ENCODE assay signal across 10 mouse cellular contexts in the genomic region with DNA sequence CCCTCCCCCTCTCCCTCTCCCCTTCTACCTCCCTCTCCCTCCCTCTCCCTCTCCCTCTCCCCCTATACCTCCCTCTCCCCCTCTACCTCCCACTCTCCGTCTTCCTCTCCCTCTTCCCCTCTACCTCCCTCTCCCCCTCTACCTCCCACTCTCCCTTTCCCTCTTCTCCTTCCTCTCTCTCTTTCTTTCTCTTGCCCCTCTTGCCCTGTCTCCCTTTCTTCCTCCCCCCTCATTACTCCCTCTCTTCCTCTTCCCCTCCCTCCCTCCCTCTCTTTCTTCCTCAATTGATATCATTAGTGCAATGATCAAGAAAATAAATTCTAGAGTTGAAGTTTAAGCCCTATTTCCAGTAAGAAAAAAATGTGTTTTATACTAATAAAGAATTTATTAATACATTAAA.
DNase-seq lines count a peak whose midpoint lies in the region; ATAC-seq and TF ChIP-seq lines count a peak whose summit lies in the region.
"Had no signal": no experiment of that assay in that cellular context is flagged by ENCODE, and none has a peak within 500 bp of the region (broad histone marks: within the 10 kb centered on the region; RNA-seq: fewer than 3 reads in every experiment).

No protein-coding gene starts in this region.

- H3K4me2 ChIP-seq in heart, embryonic 13.5 days, result peak overlapping the region; percentile 56
- H3K4me2 ChIP-seq in liver, embryonic 12.5 days, result 0 out of 2 replicates have a peak overlapping the region, but pooled peaks have one; percentile 28
- H3K4me2 ChIP-seq in liver, postnatal 0 days (ENCODE audit: low read depth, low read length), result peak overlapping the region; percentile 62
- H3K4me2 ChIP-seq: limb, embryonic 12.5 days had no signal

- no peaks in the 10 kb centered on the region for H3K9me3 ChIP-seq in heart, embryonic 13.5 days
- no peaks in the 10 kb centered on the region for H3K9me3 ChIP-seq in liver, embryonic 12.5 days (replicated peaks)
- no peaks in the 10 kb centered on the region for H3K9me3 ChIP-seq in liver, postnatal 0 days (ENCODE audit: low read length)
- H3K9me3 ChIP-seq in embryonic facial prominence, embryonic 10.5 days, result no peaks in the 10 kb centered on the region
- H3K9me3 ChIP-seq: limb, embryonic 12.5 days had no signal

- TF ChIP-seq EP300 in liver, postnatal 0 days (IDR thresholded peaks at IDR 0.05; ENCODE audit: low read depth), result no peak

- H3K36me3 ChIP-seq in heart, embryonic 13.5 days, result no peaks in the 10 kb centered on the region
- H3K36me3 ChIP-seq in liver, embryonic 12.5 days, result no peaks in the 10 kb centered on the region
- no peaks in the 10 kb centered on the region for H3K36me3 ChIP-seq in liver, postnatal 0 days (replicated peaks; ENCODE audit: insufficient read depth, low read length)
- H3K36me3 ChIP-seq in embryonic facial prominence, embryonic 10.5 days (replicated peaks), result no peaks in the 10 kb centered on the region
- H3K36me3 ChIP-seq: limb, embryonic 12.5 days had no signal

- no CpG with 5 or more reads among the region's 1 CpGs for WGBS in heart, embryonic 13.5 days
- no CpG with 5 or more reads among the region's 1 CpGs for WGBS in liver, embryonic 12.5 days (ENCODE audit: insufficient replicate concordance)
- WGBS in liver, postnatal 0 days (ENCODE audit: insufficient replicate concordance), result 57% methylated on average over 1 of the region's 1 CpGs
- no CpG with 5 or more reads among the region's 1 CpGs for WGBS in embryonic facial prominence, embryonic 10.5 days

- H3K27ac ChIP-seq in heart, embryonic 13.5 days (replicated peaks), result no peak overlapping the region
- no peak overlapping the region for H3K27ac ChIP-seq in liver, embryonic 12.5 days
- H3K27ac ChIP-seq in bone marrow macrophage, adult 2 months (ENCODE audit: insufficient read depth, low read depth, low read length), result peak overlapping the region; percentile 75
- no peak overlapping the region for H3K27ac ChIP-seq in liver, postnatal 0 days (ENCODE audit: low read depth)
- no peak overlapping the region for H3K27ac ChIP-seq in embryonic facial prominence, embryonic 10.5 days (replicated peaks)
- H3K27ac ChIP-seq: limb, embryonic 12.5 days had no signal

- TF ChIP-seq POLR2A in bone marrow macrophage, adult 2 months (IDR thresholded peaks at IDR 0.05; ENCODE audit: borderline replicate concordance, low read depth, low read length), result no peak

- H3K4me1 ChIP-seq in heart, embryonic 13.5 days, result no peaks in the 10 kb centered on the region
- H3K4me1 ChIP-seq in liver, embryonic 12.5 days, result no peaks in the 10 kb centered on the region
- peaks cover 10% of the 10 kb centered on the region for H3K4me1 ChIP-seq in bone marrow macrophage, adult 2 months (ENCODE audit: control insufficient read depth, insufficient read depth, low read length)
- H3K4me1 ChIP-seq in liver, postnatal 0 days (ENCODE audit: insufficient read depth), result no peaks in the 10 kb centered on the region
- H3K4me1 ChIP-seq in embryonic facial prominence, embryonic 10.5 days, result no peaks in the 10 kb centered on the region
- H3K4me1 ChIP-seq: limb, embryonic 12.5 days had no signal

- intact Hi-C loops in heart, postnatal 14 days (cut with DNase I), result no loop called here

- H3K27me3 ChIP-seq in heart, embryonic 13.5 days (replicated peaks), result no peaks in the 10 kb centered on the region
- H3K27me3 ChIP-seq in liver, embryonic 12.5 days (replicated peaks), result no peaks in the 10 kb centered on the region
- no peaks in the 10 kb centered on the region for H3K27me3 ChIP-seq in liver, postnatal 0 days (ENCODE audit: insufficient read depth, low read length)
- no peaks in the 10 kb centered on the region for H3K27me3 ChIP-seq in embryonic facial prominence, embryonic 10.5 days (replicated peaks; ENCODE audit: low read depth, poor library complexity, severe bottlenecking)
- H3K27me3 ChIP-seq: limb, embryonic 12.5 days had no signal

- ATAC-seq in heart, embryonic 13.5 days (ENCODE audit: extremely low read depth, insufficient number of reproducible peaks, low FRiP score, low TSS enrichment), result no peak
- ATAC-seq in liver, embryonic 12.5 days, result no peak
- no peak for ATAC-seq in liver, postnatal 0 days
- ATAC-seq: hindbrain, embryonic 16.5 days had no signal

- no peak for DNase-seq in heart, postnatal 14 days
- DNase-seq in liver, result no peak
- DNase-seq in liver, postnatal 0 days, result no peak
- no peak for DNase-seq in embryonic facial prominence, embryonic 10.5 days (ENCODE audit: low spot score)
- no peak for DNase-seq in ovary, postnatal 36 days (ENCODE audit: low spot score)

- no peak overlapping the region for H3K9ac ChIP-seq in heart, embryonic 13.5 days
- no peak overlapping the region for H3K9ac ChIP-seq in liver, embryonic 12.5 days
- H3K9ac ChIP-seq in liver, postnatal 0 days (replicated peaks), result no peak overlapping the region
- H3K9ac ChIP-seq: limb, embryonic 12.5 days had no signal

- H3K4me3 ChIP-seq in heart, embryonic 13.5 days, result peak overlapping the region; percentile 33
- H3K4me3 ChIP-seq in liver, embryonic 12.5 days, result peak overlapping the region; percentile 1; the same call in 1 of the 2 replicates
- peak overlapping the region; percentile 66 for H3K4me3 ChIP-seq in bone marrow macrophage, adult 2 months (ENCODE audit: insufficient read depth, low read length)
- H3K4me3 ChIP-seq in liver, postnatal 0 days (ENCODE audit: low read depth, low read length), result peak overlapping the region; percentile 34
- no peak overlapping the region for H3K4me3 ChIP-seq in embryonic facial prominence, embryonic 10.5 days
- H3K4me3 ChIP-seq: limb, embryonic 12.5 days had no signal

- TF ChIP-seq CTCF in bone marrow macrophage, adult 2 months (IDR thresholded peaks at IDR 0.05; ENCODE audit: low read depth, low read length), result no peak
- TF ChIP-seq CTCF in liver, postnatal 0 days (IDR thresholded peaks at IDR 0.05; ENCODE audit: low read depth), result no peak
